Mouse (Mus musculus) testis, adult 2 months (tissue): ENCODE results near the gene Fam83g.

Experiments used
- CTCF ChIP-seq: fragments of 200-500 bp; IDR thresholded peaks from 2 replicates; pipeline ENCODE4 v1.5.1; 2012; ENCODE audit warnings: low read depth, mild to moderate bottlenecking, inconsistent platforms, low read length, moderate library complexity; ENCODE audit not compliant: control insufficient read depth, insufficient read depth, insufficient replicate concordance
- POLR2A ChIP-seq: fragments of 200-500 bp; IDR thresholded peaks from 2 replicates; pipeline ENCODE4 v1.6.1; 2012; ENCODE audit warnings: low read depth, mild to moderate bottlenecking, inconsistent platforms, low read length, moderate library complexity; ENCODE audit not compliant: control insufficient read depth

GRCm38 (mm10) chr11:61652216-61652615 is 31.7 kb upstream of the Fam83g start:
- TF ChIP-seq CTCF (no peak), POLR2A (no peak)
